Mouse (Mus musculus): ENCODE results near the gene Mcm5. TPM values are rescaled to one million over a fixed set of nuclear protein-coding genes. Genes with fewer than 3 reads are reported as not detected.
A peak's percentile ranks its signal among the peaks of the same experiment; 100 is the strongest.

The Mcm5 gene
- total and polyA plus RNA-seq, 2 experiments: 2.2 to 2.8 TPM

- H3K79me2 ChIP-seq (ENCODE audit: control insufficient read depth, insufficient read depth, low read length): no peaks in the 10 kb centered on the region
- H3K36me3 ChIP-seq (ENCODE audit: control insufficient read depth, insufficient read depth, low read length): no peaks in the 10 kb centered on the region
- no peak overlapping the region for H3K27ac ChIP-seq (replicated peaks; ENCODE audit: insufficient read depth, low read depth, low read length)
- peaks cover 19% of the 10 kb centered on the region for H3K4me1 ChIP-seq (ENCODE audit: control insufficient read depth, insufficient read depth, low read length)
- H3K27me3 ChIP-seq (ENCODE audit: control insufficient read depth, insufficient read depth, low read length): no peaks in the 10 kb centered on the region
- H3K9ac ChIP-seq (ENCODE audit: low read depth, low read length): no peak overlapping the region
- no peak for DNase-seq (ENCODE audit: extremely low read depth, low read depth, low spot score)
- no peak for TF ChIP-seq CTCF (IDR thresholded peaks at IDR 0.05; ENCODE audit: low read depth, low read length)
- no peak for TF ChIP-seq POLR2A (IDR thresholded peaks at IDR 0.05; ENCODE audit: extremely low read depth, insufficient read depth, low read length)
- H3K4me3 ChIP-seq (ENCODE audit: insufficient read depth, low read depth, low read length): no peak overlapping the region
Measured at GRCm38 (mm10) chr8:75087127-75087526, 22.2 kb upstream of the Mcm5 start.

GRCm38 (mm10) chr8:75088989-75089881 lies 20.1 kb upstream of the Mcm5 start:
- no peaks in the 10 kb centered on the region for H3K27me3 ChIP-seq (ENCODE audit: control insufficient read depth, insufficient read depth, low read length)
- DNase-seq (ENCODE audit: extremely low read depth, low read depth, low spot score): peak; percentile 91
- TF ChIP-seq CTCF (IDR thresholded peaks at IDR 0.05; ENCODE audit: low read depth, low read length) (no peak), POLR2A (IDR thresholded peaks at IDR 0.05; ENCODE audit: extremely low read depth, insufficient read depth, low read length) (no peak)
- H3K27ac ChIP-seq (replicated peaks; ENCODE audit: insufficient read depth, low read depth, low read length): peak overlapping the region; percentile 89
- H3K79me2 ChIP-seq (ENCODE audit: control insufficient read depth, insufficient read depth, low read length): no peaks in the 10 kb centered on the region
- peak overlapping the region; percentile 53 for H3K9ac ChIP-seq (ENCODE audit: low read depth, low read length)
- 11% methylated on average over 6 of the region's 6 CpGs for WGBS
- H3K36me3 ChIP-seq (ENCODE audit: control insufficient read depth, insufficient read depth, low read length): no peaks in the 10 kb centered on the region
- H3K4me3 ChIP-seq (ENCODE audit: insufficient read depth, low read depth, low read length): no peak overlapping the region
- H3K4me1 ChIP-seq (ENCODE audit: control insufficient read depth, insufficient read depth, low read length): peaks cover 24% of the 10 kb centered on the region

GRCm38 (mm10) chr8:75090781-75091365 lies 18.5 kb upstream of the Mcm5 start:
- Histone ChIP-seq H3K79me2 (ENCODE audit: control insufficient read depth, insufficient read depth, low read length) (no peaks in the 10 kb centered on the region), H3K4me1 (ENCODE audit: control insufficient read depth, insufficient read depth, low read length) (peaks cover 26% of the 10 kb centered on the region), H3K27ac (replicated peaks; ENCODE audit: insufficient read depth, low read depth, low read length) (no peak overlapping the region), H3K4me3 (ENCODE audit: insufficient read depth, low read depth, low read length) (no peak overlapping the region), H3K9ac (ENCODE audit: low read depth, low read length) (no peak overlapping the region), H3K27me3 (ENCODE audit: control insufficient read depth, insufficient read depth, low read length) (no peaks in the 10 kb centered on the region), H3K36me3 (ENCODE audit: control insufficient read depth, insufficient read depth, low read length) (no peaks in the 10 kb centered on the region; the same call in 1 of the 2 replicates)
- WGBS: 46% methylated on average over 4 of the region's 4 CpGs
- DNase-seq (ENCODE audit: extremely low read depth, low read depth, low spot score): peak; percentile 77
- TF ChIP-seq CTCF (IDR thresholded peaks at IDR 0.05; ENCODE audit: low read depth, low read length) (no peak), POLR2A (IDR thresholded peaks at IDR 0.05; ENCODE audit: extremely low read depth, insufficient read depth, low read length) (no peak)

- H3K4me3 ChIP-seq (ENCODE audit: insufficient read depth, low read depth, low read length): peak within 1 kb of the TSS; percentile 84
- H3K9ac ChIP-seq (ENCODE audit: low read depth, low read length): peak within 1 kb of the TSS; percentile 87
- peak; percentile 84 for DNase-seq (ENCODE audit: extremely low read depth, low read depth, low spot score)
- H3K36me3 ChIP-seq (ENCODE audit: control insufficient read depth, insufficient read depth, low read length): peaks cover 20% of the 10 kb centered on the region
- no peaks in the 10 kb centered on the region for H3K79me2 ChIP-seq (ENCODE audit: control insufficient read depth, insufficient read depth, low read length)
- H3K4me1 ChIP-seq (ENCODE audit: control insufficient read depth, insufficient read depth, low read length): peaks cover 26% of the 10 kb centered on the region
- WGBS: under 1% methylated on average over 36 of the region's 36 CpGs
- TF ChIP-seq CTCF (IDR thresholded peaks at IDR 0.05; ENCODE audit: low read depth, low read length) (0 out of 2 replicates have a peak, but pooled peaks have one; percentile 0), POLR2A (IDR thresholded peaks at IDR 0.05; ENCODE audit: extremely low read depth, insufficient read depth, low read length) (peak; percentile 89)
- peak within 1 kb of the TSS; percentile 60 for H3K27ac ChIP-seq (replicated peaks; ENCODE audit: insufficient read depth, low read depth, low read length)
- no peaks in the 10 kb centered on the region for H3K27me3 ChIP-seq (ENCODE audit: control insufficient read depth, insufficient read depth, low read length)
Measured at GRCm38 (mm10) chr8:75093399-75094156, 15.8 kb upstream of the Mcm5 start, which contains the start of gene Hmox1. Gene Hmox1, plus strand, starts transcription at chr8:75093621.

- H3K36me3 ChIP-seq (ENCODE audit: control insufficient read depth, insufficient read depth, low read length): peaks cover 26% of the 10 kb centered on the region
- WGBS: 27% methylated on average over 4 of the region's 4 CpGs
- no peaks in the 10 kb centered on the region for H3K79me2 ChIP-seq (ENCODE audit: control insufficient read depth, insufficient read depth, low read length)
- peaks cover 11% of the 10 kb centered on the region for H3K4me1 ChIP-seq (ENCODE audit: control insufficient read depth, insufficient read depth, low read length)
- no peaks in the 10 kb centered on the region for H3K27me3 ChIP-seq (ENCODE audit: control insufficient read depth, insufficient read depth, low read length)
- H3K9ac ChIP-seq (ENCODE audit: low read depth, low read length): no peak overlapping the region
- no peak overlapping the region for H3K4me3 ChIP-seq (ENCODE audit: insufficient read depth, low read depth, low read length)
- TF ChIP-seq CTCF (IDR thresholded peaks at IDR 0.05; ENCODE audit: low read depth, low read length) (no peak), POLR2A (IDR thresholded peaks at IDR 0.05; ENCODE audit: extremely low read depth, insufficient read depth, low read length) (no peak)
- H3K27ac ChIP-seq (replicated peaks; ENCODE audit: insufficient read depth, low read depth, low read length): no peak overlapping the region; the same call in none of the 2 replicates
- DNase-seq (ENCODE audit: extremely low read depth, low read depth, low spot score): peak; percentile 95
Measured at GRCm38 (mm10) chr8:75102956-75103355, 6.4 kb upstream of the Mcm5 start.

Measured in liver, adult 2 months (tissue).